Mouse (Mus musculus) bone marrow, adult 2 months (tissue): ENCODE data around the gene Gm42421.

Experiments used
- CTCF ChIP-seq: fragments of 200-500 bp; IDR thresholded peaks from 2 replicates; pipeline ENCODE4 v1.5.1; 2011; ENCODE audit warnings: low read length, control low read depth; ENCODE audit not compliant: control insufficient read depth, insufficient read depth
- POLR2A ChIP-seq: fragments of 200-500 bp; IDR thresholded peaks from 2 replicates; pipeline ENCODE4 v1.6.1; 2011; ENCODE audit warnings: low read depth, mild to moderate bottlenecking, control low read depth, low read length, borderline replicate concordance; ENCODE audit not compliant: control insufficient read depth

DNA sequence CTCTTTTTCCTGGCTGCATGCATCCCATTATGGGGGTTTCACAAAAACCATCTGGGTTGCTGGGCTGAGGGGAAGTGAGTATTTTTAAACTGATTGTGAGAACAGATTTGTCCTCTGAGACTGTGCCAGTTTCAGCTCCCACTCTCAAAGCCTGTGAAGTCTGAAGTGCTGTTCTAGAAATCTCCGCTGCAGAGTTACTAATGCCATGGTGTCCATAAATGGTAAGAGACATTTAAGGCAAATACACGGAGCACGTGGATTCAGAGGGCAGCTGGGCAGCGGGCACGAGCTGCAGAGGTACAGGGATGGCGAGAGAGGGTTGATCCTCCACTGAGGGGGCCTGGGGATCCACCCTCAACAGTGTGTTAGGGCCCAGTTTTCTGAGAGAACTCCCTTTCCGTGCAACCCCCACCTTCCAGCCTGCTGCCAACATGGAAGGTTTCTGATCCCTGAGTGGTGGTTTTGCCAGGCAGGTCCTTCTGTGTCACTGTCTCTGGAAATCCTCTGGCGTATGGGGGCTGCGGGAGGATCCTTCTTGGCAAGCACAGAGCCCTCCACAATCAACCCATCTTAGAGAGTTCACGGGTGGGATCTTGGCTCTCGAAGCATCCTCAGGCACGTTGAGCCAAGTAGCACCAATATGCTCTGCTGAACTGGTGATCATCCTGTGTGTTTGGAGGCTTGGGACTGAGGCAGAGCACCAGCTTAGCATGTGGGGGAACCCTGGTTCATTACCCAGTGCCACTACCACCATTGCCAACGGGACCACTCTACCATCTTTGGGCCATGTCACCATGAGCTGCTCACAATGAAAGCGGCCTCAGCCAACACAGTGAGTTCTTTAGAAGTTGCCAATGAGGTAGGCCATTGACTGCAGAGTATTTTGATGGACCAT lies 15.5 kb downstream of the Gm42421 start:
- TF ChIP-seq CTCF (no peak), POLR2A (no peak)
